Mouse (Mus musculus): ENCODE results near the gene Grin2a.

Gene Grin2a

GRCm38 (mm10) chr16:9994951-9995813, at the start of gene Grin2a:
Gene Grin2a (minus strand): TSS chr16:9995560.
- DNase-seq, result no peak

DNA sequence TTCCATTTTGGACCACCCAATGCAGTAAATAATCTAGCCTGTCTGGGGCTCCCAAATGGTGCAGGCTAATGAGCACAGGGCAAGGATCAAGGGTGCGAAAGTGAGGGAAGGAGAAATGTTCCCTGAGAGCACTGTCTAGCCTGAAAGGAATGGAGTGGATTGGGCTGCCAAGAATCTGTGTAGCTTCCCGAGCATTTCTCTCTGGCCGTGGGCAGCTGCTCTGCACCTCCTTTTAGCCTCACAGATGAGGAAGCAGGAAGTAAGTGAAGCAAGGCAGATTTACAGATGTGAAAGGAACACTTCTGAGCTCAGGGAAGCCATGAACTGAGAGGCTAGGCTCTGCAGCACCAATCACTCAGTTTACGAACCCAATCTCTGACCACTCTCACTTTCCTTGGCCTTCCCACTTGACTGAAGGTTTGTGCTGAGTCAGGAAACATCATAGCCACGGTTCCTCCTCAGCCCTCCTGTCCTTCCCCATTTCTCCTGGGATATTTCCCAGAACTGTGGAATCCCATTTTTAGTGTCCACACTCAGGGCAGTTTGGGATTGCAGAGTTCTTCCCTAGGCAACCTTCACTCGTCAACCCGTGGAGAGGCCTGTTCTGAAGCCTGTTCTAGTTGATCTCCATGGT, 40.3 kb upstream of the Grin2a start:
- DNase-seq, result no peak

DNA sequence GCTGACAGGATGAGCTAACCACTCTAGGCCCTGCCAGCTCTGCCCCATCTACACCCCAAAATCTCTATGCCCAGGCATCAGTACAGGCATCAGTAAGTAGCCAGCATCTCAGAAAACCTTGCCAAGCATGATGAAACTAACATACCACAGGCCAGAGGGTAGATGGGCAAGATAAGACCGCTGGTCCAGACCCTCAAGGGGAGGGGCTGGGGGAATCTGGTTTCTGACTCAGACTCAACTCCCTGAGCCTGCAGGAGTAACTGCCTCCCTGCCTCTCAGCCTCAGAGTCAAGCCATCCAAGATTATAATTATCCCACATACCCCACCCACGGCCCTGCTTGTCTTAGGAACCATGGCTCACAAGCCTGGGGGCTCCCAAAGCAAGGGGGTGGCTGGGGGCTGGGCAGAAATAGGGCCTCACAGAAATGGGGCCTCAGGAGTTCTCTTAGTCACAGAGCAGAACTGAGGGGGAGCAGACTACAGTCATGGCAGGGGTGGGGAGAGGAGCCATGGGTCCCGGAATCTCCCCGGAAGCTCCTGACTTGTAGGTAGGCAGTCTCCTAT, 38.1 kb upstream of the Grin2a start:
- no peak for DNase-seq

DNA sequence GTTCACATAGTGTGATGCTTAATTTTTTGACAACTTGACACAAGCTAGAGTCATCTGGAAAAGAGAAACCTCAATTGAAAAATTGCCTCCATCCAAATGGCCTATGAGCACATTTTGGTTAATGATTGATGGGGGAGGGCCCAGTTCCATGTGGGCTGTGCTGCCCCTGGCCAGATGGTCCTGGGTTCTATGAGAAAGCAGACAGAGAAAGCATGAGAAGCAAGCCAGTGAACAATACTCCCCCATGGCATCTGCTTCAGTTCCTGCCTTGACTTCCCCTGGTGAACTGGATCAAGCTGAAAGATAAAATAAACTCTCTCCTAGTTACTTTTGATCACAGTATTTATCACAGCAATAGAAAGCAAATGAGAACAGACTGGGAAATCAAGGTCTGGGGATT, 36.5 kb upstream of the Grin2a start:
- DNase-seq, result no peak

DNA sequence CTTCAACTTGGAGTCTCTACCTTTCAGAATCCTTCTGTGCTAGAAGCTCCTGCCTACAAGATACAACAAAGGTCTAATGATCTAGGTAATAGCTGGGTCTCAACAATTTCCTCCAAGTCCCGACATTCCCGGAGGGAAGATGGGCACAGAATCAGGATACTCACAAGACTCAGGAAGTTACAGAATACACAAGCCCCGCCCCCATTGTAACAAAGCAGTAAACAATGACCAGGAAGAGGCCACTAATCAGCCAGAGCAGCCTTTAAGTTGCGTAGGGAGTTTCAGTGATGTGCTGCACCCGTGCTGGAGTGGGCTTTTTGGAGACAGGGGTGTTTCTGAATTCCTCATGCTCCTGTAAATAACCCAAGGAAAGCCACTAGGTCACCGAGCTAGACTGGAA, 31.4 kb upstream of the Grin2a start:
- no peak for DNase-seq

GRCm38 (mm10) chr16:10009743-10010142, 14.4 kb upstream of the Grin2a start:
- no peak for DNase-seq

DNA sequence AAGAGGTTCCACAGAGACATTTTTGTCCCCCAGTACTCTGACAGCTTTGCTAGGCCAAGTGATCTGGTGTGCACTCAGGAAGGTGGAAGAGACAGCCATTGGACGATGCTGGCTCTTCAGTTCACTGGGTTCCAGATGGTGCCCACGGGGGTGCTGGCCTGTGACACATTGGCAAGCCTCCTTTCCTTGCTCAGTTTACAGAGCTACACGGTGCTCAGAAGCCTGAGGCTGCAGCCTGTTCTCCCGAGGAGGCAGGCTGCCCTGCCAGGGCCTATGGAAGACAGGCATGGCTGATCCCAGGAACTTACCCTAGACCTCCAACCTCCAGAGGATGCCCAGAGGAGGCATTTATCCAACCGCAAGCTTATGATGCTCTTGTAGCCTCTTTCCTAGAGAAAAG, 10.2 kb upstream of the Grin2a start:
- DNase-seq, result no peak

DNA sequence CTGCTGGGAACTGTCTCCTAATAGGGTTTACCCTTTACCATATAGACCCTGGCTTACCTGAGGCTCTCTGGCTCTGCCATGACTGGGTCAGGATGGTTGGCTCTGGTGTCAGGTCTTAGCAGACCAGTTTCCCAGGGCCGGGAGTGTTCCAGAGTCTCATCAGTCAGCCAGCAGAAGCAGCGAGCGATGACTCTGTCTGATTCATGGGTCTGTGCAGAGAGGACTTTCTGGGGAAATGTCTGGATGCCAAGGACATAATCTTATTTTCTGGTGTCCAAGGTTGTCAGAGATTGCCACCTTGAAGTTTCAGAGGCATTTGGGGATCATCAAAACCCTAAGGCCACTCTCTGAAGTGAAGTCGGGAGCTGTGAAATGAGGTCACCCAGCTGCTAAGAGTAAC, 8.7 kb upstream of the Grin2a start:
- no peak for DNase-seq

- DNase-seq, result no peak
These were observed 7.6 kb upstream of the Grin2a start for GRCm38 (mm10) chr16:10003001-10003400.

GRCm38 (mm10) chr16:10001601-10002000, 6.2 kb upstream of the Grin2a start:
- no peak for DNase-seq

DNA sequence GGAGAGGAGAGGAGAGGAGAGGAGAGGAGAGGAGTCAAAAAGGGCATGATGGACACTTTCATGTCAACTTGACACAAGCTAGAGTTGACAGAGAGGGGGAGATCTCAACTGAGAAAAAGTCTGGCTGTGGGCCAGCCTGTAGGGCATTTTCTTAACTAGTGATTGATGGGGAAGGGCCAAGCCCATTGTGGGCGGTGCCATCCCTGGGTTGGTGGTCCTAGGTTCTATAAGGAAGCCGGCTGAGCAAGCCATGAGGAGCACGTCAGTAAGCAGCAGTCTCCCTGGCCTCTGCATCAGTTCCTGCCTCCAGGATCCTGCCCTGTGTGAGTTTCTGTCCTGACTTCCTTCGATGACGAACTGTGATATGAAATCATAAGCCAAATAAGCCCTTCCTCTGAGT, 4.6 kb upstream of the Grin2a start:
- no peak for DNase-seq

GRCm38 (mm10) chr16:9997931-9998330, 2.6 kb upstream of the Grin2a start:
- DNase-seq, result no peak

GRCm38 (mm10) chr16:9995814-9996210, 452 bp upstream of the Grin2a start:
- DNase-seq, result no peak

DNA sequence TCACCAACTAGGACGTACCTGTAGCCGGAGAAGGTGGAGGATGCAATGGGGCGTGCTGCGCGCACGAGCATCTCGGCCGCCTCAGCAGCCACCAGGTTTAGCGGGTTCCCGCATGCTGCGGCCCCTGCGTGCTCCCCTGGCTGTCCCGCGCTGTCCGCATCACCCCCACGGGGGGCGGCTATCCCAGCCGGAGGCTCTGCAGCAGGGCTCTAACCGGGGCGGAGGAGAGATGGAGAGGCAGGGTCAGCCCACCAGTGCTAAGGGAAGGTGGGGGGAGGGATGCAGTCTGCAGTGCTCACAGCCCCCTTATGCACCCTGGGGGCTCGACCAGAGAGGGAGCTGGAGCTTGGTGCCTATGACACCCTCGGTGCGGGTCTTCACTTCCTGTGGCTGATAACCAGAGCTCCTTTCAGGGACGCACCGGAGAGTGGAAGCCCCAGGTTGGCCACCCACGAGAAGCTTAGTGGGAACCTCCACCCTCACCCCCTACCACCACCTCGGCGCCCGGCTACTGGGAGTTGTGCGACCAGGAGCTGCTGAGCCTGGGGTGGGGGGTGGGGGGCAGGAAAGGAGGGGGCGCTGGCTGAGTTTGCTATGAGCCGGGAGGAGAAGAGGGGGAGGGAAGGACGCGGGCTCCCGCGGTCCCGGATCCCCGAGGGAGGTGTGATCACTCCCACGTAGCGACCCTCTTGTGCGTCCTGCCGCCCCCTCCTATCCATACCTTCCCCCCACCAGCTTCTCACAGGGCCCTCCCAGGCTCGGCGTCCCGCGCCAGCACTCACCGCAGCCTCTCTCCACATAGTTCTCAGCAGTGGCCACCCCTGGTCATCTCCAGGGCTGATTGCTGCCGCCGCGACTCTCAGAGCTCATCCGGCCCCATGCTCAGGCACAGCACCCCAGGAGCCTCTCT, 1.1 kb downstream of the Grin2a start:
- DNase-seq, result no peak

- DNase-seq, result peak; percentile 26
These were observed 1.9 kb downstream of the Grin2a start for GRCm38 (mm10) chr16:9993255-9994040.

DNA sequence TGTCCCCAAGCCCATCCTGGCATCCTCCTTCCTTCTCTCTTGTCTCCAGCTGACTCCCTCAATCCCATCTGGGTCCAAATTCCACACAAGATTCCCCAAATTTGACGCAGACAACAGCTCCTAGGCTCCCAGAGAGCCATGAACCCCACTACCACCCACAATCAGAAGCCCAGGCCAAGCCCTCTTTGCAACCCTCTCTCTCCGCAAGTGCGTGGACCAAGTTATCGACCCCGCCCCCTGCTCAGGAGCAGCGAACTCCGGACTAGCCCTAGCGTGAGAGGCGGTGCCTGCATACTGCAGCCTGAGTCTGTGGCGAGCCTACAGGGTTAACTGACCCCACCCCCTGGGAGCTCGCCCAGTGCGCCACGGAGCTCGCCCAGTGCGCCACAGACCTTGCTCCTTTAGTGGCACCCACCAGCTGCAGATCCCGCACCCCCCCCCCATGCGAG, 2.6 kb downstream of the Grin2a start:
- DNase-seq, result peak; percentile 24

DNA sequence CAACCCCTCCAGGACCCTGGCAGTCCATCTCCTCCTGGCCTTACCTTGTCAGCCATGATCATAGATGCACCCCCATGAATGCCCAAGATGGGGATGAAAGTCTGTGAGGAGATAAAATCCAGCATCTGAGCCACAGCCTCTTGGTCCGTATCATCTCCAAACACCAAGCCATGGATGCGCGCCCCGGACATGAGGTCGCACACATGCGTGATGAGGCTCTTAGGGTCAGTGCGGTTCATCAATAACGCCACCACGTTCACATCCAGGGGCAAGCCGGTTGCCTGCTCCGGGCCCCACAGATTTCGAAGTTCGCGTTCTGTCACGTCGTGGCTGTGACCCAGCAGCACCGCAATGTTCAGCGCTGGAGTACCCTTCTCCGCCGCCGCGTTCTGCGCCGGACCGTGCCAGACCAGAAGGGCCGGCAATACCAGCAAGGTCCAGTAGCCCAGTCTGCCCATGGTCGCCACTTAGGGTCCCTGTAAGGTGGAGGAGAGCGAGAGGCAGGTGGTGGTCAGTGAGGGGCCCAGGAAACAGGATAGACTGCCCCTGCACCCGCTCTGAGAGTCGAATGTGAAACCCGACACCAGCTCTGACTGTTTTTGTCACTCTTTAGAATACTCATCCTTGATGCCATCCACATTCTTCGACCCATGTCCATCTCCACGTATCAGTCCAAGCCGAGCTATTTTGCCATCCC, 3.1 kb downstream of the Grin2a start:
- no peak for DNase-seq

- DNase-seq, result no peak
These were observed 10.3 kb downstream of the Grin2a start for GRCm38 (mm10) chr16:9985041-9985440.

GRCm38 (mm10) chr16:9980641-9981040, 14.7 kb downstream of the Grin2a start:
- DNase-seq, result no peak

GRCm38 (mm10) chr16:9978173-9978572, 17.2 kb downstream of the Grin2a start:
- DNase-seq, result no peak

DNA sequence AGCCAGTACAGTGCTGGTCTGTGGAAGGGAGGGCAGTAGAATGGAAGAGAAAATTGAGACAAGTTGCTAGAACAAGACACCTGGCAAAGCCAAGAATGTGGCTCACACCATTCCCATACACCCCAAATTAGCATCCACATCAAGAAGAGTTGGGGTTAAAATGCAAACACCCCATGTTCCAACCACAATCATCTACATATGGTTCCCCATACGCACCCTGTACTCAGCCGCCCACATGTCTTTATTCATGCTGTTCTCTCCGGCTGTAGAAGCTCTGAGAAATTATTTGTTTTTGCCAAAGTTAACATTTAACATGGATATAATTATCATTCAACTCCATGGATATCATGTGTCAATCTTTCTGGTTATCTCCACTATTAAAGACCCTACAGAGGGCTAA, 22.7 kb downstream of the Grin2a start:
- no peak for DNase-seq
